Mouse (Mus musculus) embryonic facial prominence, embryonic 12.5 days (tissue): ENCODE data around the gene Lrp8. TPM values are rescaled to one million over a fixed set of nuclear protein-coding genes. Genes with fewer than 3 reads are reported as not detected.

Experiments used
- ATAC-seq: fragments of 200-750 bp; cut with Nextera tagmentation; 2 replicates; pipeline ENCODE4 v1.8.0; 2017; ENCODE audit not compliant: insufficient number of reproducible peaks, insufficient read depth, low FRiP score, low TSS enrichment
- H3K27ac ChIP-seq: fragments of 300-500 bp; sonication (generic); 2 replicates; pipeline ENCODE4 v1.5.1; 2016; ENCODE audit warnings: mild to moderate bottlenecking
- H3K27me3 ChIP-seq: fragments of 300-500 bp; sonication (generic); 2 replicates; pipeline ENCODE4 v1.6.1; 2016; ENCODE audit warnings: mild to moderate bottlenecking, moderate library complexity
- H3K36me3 ChIP-seq: fragments of 300-500 bp; sonication (generic); 2 replicates; pipeline ENCODE4 v1.6.1; 2016; ENCODE audit warnings: mild to moderate bottlenecking
- H3K4me1 ChIP-seq: fragments of 300-500 bp; sonication (generic); 2 replicates; pipeline ENCODE4 v1.6.1; 2016
- H3K4me2 ChIP-seq: fragments of 300-500 bp; sonication (generic); replicated peaks from 2 replicates; pipeline ENCODE4 v1.6.1; 2016; ENCODE audit warnings: mild to moderate bottlenecking, moderate library complexity
- H3K4me3 ChIP-seq: fragments of 300-500 bp; sonication (generic); 2 replicates; pipeline ENCODE4 v1.5.1; 2016; ENCODE audit warnings: mild to moderate bottlenecking
- H3K9ac ChIP-seq: fragments of 300-500 bp; sonication (generic); 2 replicates; pipeline ENCODE4 v1.6.1; 2016; ENCODE audit warnings: mild to moderate bottlenecking, moderate library complexity
- H3K9me3 ChIP-seq: fragments of 300-500 bp; sonication (generic); 2 replicates; pipeline ENCODE4 v1.6.1; 2016; ENCODE audit warnings: mild to moderate bottlenecking, moderate library complexity
- WGBS: fragments of 180-500 bp; shearing (Covaris S2); methylation state at CpG from one replicate; pipeline ENCODE4 v1.1.7; 2016; 5-methylcytosine and 5-hydroxymethylcytosine counted together
- polyA plus RNA-seq: library from polyadenylated mRNA; unstranded; fragments of >200 nt; fragmentation: Nextera tagmentation; extraction: Ambion mirVana; gene quantifications from 2 replicates; pipeline ENCODE4 v1.2.1, GENCODE M21; 2016

The Lrp8 gene
- polyA plus RNA-seq: 6.2 and 7.2 TPM in 2 replicates

GRCm38 (mm10) chr4:107802185-107802449, at the start of gene Lrp8:
TSS of gene Lrp8 (plus strand) at chr4:107802261.
- peak within 1 kb of the TSS; percentile 100 for H3K4me2 ChIP-seq
- H3K36me3 ChIP-seq: no peaks in the 10 kb centered on the region
- H3K4me1 ChIP-seq: peaks cover 16% of the 10 kb centered on the region
- peak within 1 kb of the TSS; percentile 72 for H3K9ac ChIP-seq
- H3K27me3 ChIP-seq: peaks cover 15% of the 10 kb centered on the region; the same call in 1 of the 2 replicates
- H3K9me3 ChIP-seq: no peaks in the 10 kb centered on the region
- no peak for ATAC-seq
- peak within 1 kb of the TSS; percentile 67 for H3K4me3 ChIP-seq
- peak within 1 kb of the TSS; percentile 72 for H3K27ac ChIP-seq
- 2% methylated on average over 26 of the region's 44 CpGs for WGBS

- no peak overlapping the region for H3K4me2 ChIP-seq
- no peaks in the 10 kb centered on the region for H3K36me3 ChIP-seq
- peaks cover 7% of the 10 kb centered on the region; the same call in 1 of the 2 replicates for H3K27me3 ChIP-seq
- H3K4me1 ChIP-seq: 0 out of 2 replicates have a peak, but pooled peaks cover 10% of the 10 kb centered on the region
- 25% methylated on average over 10 of the region's 10 CpGs for WGBS
- no peak overlapping the region for H3K9ac ChIP-seq
- no peaks in the 10 kb centered on the region for H3K9me3 ChIP-seq
- no peak overlapping the region for H3K27ac ChIP-seq
- no peak overlapping the region for H3K4me3 ChIP-seq
- ATAC-seq: no peak
Measured at GRCm38 (mm10) chr4:107756222-107756621, 45.8 kb upstream of the Lrp8 start.

GRCm38 (mm10) chr4:107757487-107758470, 44.3 kb upstream of the Lrp8 start:
- 66% methylated on average over 15 of the region's 15 CpGs for WGBS
- H3K9me3 ChIP-seq: no peaks in the 10 kb centered on the region
- no peak overlapping the region for H3K4me2 ChIP-seq
- H3K4me1 ChIP-seq: 0 out of 2 replicates have a peak, but pooled peaks cover 10% of the 10 kb centered on the region
- H3K27ac ChIP-seq: no peak overlapping the region
- H3K9ac ChIP-seq: no peak overlapping the region
- no peaks in the 10 kb centered on the region for H3K36me3 ChIP-seq
- H3K4me3 ChIP-seq: no peak overlapping the region
- H3K27me3 ChIP-seq: peaks cover 7% of the 10 kb centered on the region; the same call in 1 of the 2 replicates
- ATAC-seq: no peak

GRCm38 (mm10) chr4:107758938-107759337, 43.1 kb upstream of the Lrp8 start:
- Histone ChIP-seq H3K4me1 (0 out of 2 replicates have a peak, but pooled peaks cover 10% of the 10 kb centered on the region), H3K9ac (no peak overlapping the region), H3K27ac (no peak overlapping the region), H3K4me2 (no peak overlapping the region), H3K4me3 (no peak overlapping the region), H3K9me3 (no peaks in the 10 kb centered on the region), H3K27me3 (peaks cover 7% of the 10 kb centered on the region; the same call in 1 of the 2 replicates), H3K36me3 (no peaks in the 10 kb centered on the region)
- no peak for ATAC-seq
- WGBS: 85% methylated on average over 9 of the region's 9 CpGs

- no peak overlapping the region for H3K4me3 ChIP-seq
- no peak overlapping the region for H3K27ac ChIP-seq
- no peak for ATAC-seq
- peaks cover 12% of the 10 kb centered on the region for H3K4me1 ChIP-seq
- H3K27me3 ChIP-seq: no peaks in the 10 kb centered on the region
- H3K9me3 ChIP-seq: no peaks in the 10 kb centered on the region
- no peaks in the 10 kb centered on the region for H3K36me3 ChIP-seq
- H3K4me2 ChIP-seq: no peak overlapping the region
- 77% methylated on average over 3 of the region's 3 CpGs for WGBS
- no peak overlapping the region for H3K9ac ChIP-seq
Measured at GRCm38 (mm10) chr4:107763001-107763400, 39.1 kb upstream of the Lrp8 start.

- H3K27me3 ChIP-seq: no peaks in the 10 kb centered on the region
- no peak overlapping the region for H3K4me3 ChIP-seq
- no peaks in the 10 kb centered on the region for H3K9me3 ChIP-seq
- no peak for ATAC-seq
- H3K27ac ChIP-seq: no peak overlapping the region
- H3K4me2 ChIP-seq: no peak overlapping the region
- WGBS: 92% methylated on average over 2 of the region's 2 CpGs
- no peaks in the 10 kb centered on the region for H3K36me3 ChIP-seq
- H3K9ac ChIP-seq: no peak overlapping the region
- H3K4me1 ChIP-seq: peaks cover 12% of the 10 kb centered on the region
Measured at GRCm38 (mm10) chr4:107763598-107763997, 38.5 kb upstream of the Lrp8 start.

GRCm38 (mm10) chr4:107765196-107765813, 36.8 kb upstream of the Lrp8 start:
- Histone ChIP-seq H3K4me2 (no peak overlapping the region), H3K9ac (no peak overlapping the region), H3K9me3 (no peaks in the 10 kb centered on the region), H3K36me3 (no peaks in the 10 kb centered on the region), H3K27ac (no peak overlapping the region), H3K27me3 (no peaks in the 10 kb centered on the region), H3K4me1 (peaks cover 12% of the 10 kb centered on the region), H3K4me3 (no peak overlapping the region)
- no peak for ATAC-seq
- WGBS: 58% methylated on average over 9 of the region's 9 CpGs

- H3K27ac ChIP-seq: no peak overlapping the region
- 71% methylated on average over 5 of the region's 5 CpGs for WGBS
- no peaks in the 10 kb centered on the region for H3K9me3 ChIP-seq
- no peak overlapping the region for H3K4me2 ChIP-seq
- H3K4me3 ChIP-seq: no peak overlapping the region
- no peaks in the 10 kb centered on the region for H3K36me3 ChIP-seq
- H3K27me3 ChIP-seq: no peaks in the 10 kb centered on the region
- peaks cover 12% of the 10 kb centered on the region for H3K4me1 ChIP-seq
- H3K9ac ChIP-seq: no peak overlapping the region
- no peak for ATAC-seq
Measured at GRCm38 (mm10) chr4:107766182-107766581, 35.9 kb upstream of the Lrp8 start.

GRCm38 (mm10) chr4:107772122-107772825, 29.8 kb upstream of the Lrp8 start:
- ATAC-seq: no peak
- Histone ChIP-seq H3K4me2 (no peak overlapping the region), H3K4me1 (peaks cover 18% of the 10 kb centered on the region), H3K27ac (no peak overlapping the region), H3K4me3 (no peak overlapping the region), H3K27me3 (no peaks in the 10 kb centered on the region), H3K9me3 (no peaks in the 10 kb centered on the region), H3K9ac (no peak overlapping the region), H3K36me3 (no peaks in the 10 kb centered on the region)
- 79% methylated on average over 16 of the region's 16 CpGs for WGBS

- Histone ChIP-seq H3K9ac (no peak overlapping the region), H3K4me2 (no peak overlapping the region), H3K4me1 (peaks cover 12% of the 10 kb centered on the region), H3K36me3 (no peaks in the 10 kb centered on the region), H3K9me3 (no peaks in the 10 kb centered on the region), H3K27me3 (no peaks in the 10 kb centered on the region), H3K27ac (no peak overlapping the region), H3K4me3 (no peak overlapping the region)
- no peak for ATAC-seq
- 60% methylated on average over 2 of the region's 2 CpGs for WGBS
Measured at GRCm38 (mm10) chr4:107774868-107775267, 27.2 kb upstream of the Lrp8 start.

- Histone ChIP-seq H3K9ac (no peak overlapping the region), H3K27me3 (no peaks in the 10 kb centered on the region), H3K9me3 (no peaks in the 10 kb centered on the region), H3K27ac (0 out of 2 replicates have a peak overlapping the region, but pooled peaks have one; percentile 46), H3K4me2 (no peak overlapping the region), H3K4me1 (peaks cover 12% of the 10 kb centered on the region), H3K36me3 (no peaks in the 10 kb centered on the region), H3K4me3 (no peak overlapping the region)
- peak; percentile 71; the same call in 1 of the 2 replicates for ATAC-seq
- whole genome bisulfite sequencing: 24% methylated on average over 7 of the region's 7 CpGs
Measured at GRCm38 (mm10) chr4:107775672-107776071, 26.4 kb upstream of the Lrp8 start.
